Mouse (Mus musculus) erythroblast, embryonic 14.5 days (primary cell): Measurements from ENCODE around the gene Pole4.

Experiments
- GATA1 ChIP-seq: IDR thresholded peaks from 2 replicates; pipeline ENCODE4 v1.6.1; 2012; ENCODE audit warnings: low read length, inconsistent platforms, mixed read lengths
- TAL1 ChIP-seq: IDR thresholded peaks from 3 replicates; pipeline ENCODE4 v1.6.1; 2012; ENCODE audit warnings: low read length, inconsistent platforms, mixed read lengths

GRCm38 (mm10) chr6:82751031-82751430, 45.9 kb upstream of the Pole4 start:
- TF ChIP-seq TAL1 (no peak), GATA1 (no peak)
